Mouse (Mus musculus): ENCODE data around the gene Fdps. TPM values are rescaled to one million over a fixed set of nuclear protein-coding genes. Genes with fewer than 3 reads are reported as not detected.

Gene Fdps
- total RNA-seq, 2 experiments from 2014 or later, result 24.7 to 30.7 TPM

- intact Hi-C loops (cut with DNase I; ENCODE audit: low total_unique reads), result no loop called here
- no peak for DNase-seq
These were observed 24.4 kb downstream of the Fdps start for GRCm38 (mm10) chr3:89077383-89077782.

GRCm38 (mm10) chr3:89067265-89067664 is 34.5 kb downstream of the Fdps start:
- intact Hi-C loops (cut with DNase I; ENCODE audit: low total_unique reads), result no loop called here

GRCm38 (mm10) chr3:89061696-89062095 is 40.1 kb downstream of the Fdps start:
- intact Hi-C loops (cut with DNase I; ENCODE audit: low total_unique reads), result no loop called here
- DNase-seq, result no peak

More at GRCm38 (mm10) chr3:89067265-89067664, 34.5 kb downstream of the Fdps start:
- DNase-seq, result no peak

GRCm38 (mm10) chr3:89058783-89059182 is 43.0 kb downstream of the Fdps start:
- DNase-seq, result no peak
- intact Hi-C loops (cut with DNase I; ENCODE audit: low total_unique reads), result no loop called here

- no peak for DNase-seq
- intact Hi-C loops (cut with DNase I; ENCODE audit: low total_unique reads), result no loop called here
These were observed 43.4 kb downstream of the Fdps start for GRCm38 (mm10) chr3:89058361-89058760.

Other genes with a start within 250 kb of the Fdps start
- 10 to 100 TPM; 10.5 to 12.6 TPM for gene Msto1, start 188.0 kb downstream of the Fdps start, total RNA-seq (2021)
- 10 to 100 TPM; 24.4 to 24.7 TPM for gene Ash1l, start 151.3 kb downstream of the Fdps start, total RNA-seq (2021)
- gene Dap3, start 150.8 kb downstream of the Fdps start, total RNA-seq (2021), result 10 to 100 TPM; 58.7 to 62.5 TPM
- 10 to 100 TPM; 10.3 TPM for gene Rusc1, start 8.6 kb downstream of the Fdps start, total RNA-seq (2021)
- gene Gm43738, start 860 bp downstream of the Fdps start, total RNA-seq (2021), result not detected
- not detected for gene Pklr, start 34.2 kb upstream of the Fdps start, total RNA-seq (2021)
- gene Hcn3, start 58.2 kb upstream of the Fdps start, total RNA-seq (2021), result under 1 TPM; 0.41 to 0.42 TPM
- 10 to 100 TPM; 18.2 to 18.6 TPM for gene Clk2, start 62.8 kb upstream of the Fdps start, total RNA-seq (2021)
- gene Scamp3, start 75.5 kb upstream of the Fdps start, total RNA-seq (2021), result 10 to 100 TPM; 32.1 to 35.6 TPM
- 10 to 100 TPM; 10.7 to 12.6 TPM for gene Fam189b, start 81.2 kb upstream of the Fdps start, total RNA-seq (2021)
- gene Gba, start 101.0 kb upstream of the Fdps start, total RNA-seq (2021), result 10 to 100 TPM; 19.5 to 20.7 TPM
- 10 to 100 TPM; 27.8 to 37.9 TPM for gene Thbs3, start 113.2 kb upstream of the Fdps start, total RNA-seq (2021)
- 10 to 100 TPM; 42.4 to 52.2 TPM for gene Mtx1, start 125.1 kb upstream of the Fdps start, total RNA-seq (2021)
- gene Muc1, start 127.1 kb upstream of the Fdps start, total RNA-seq (2021), result under 1 TPM; 0.21 to 0.22 TPM
- gene Krtcap2, start 144.0 kb upstream of the Fdps start, total RNA-seq (2021), result 10 to 100 TPM; 74.0 to 85.6 TPM
- gene Trim46, start 144.3 kb upstream of the Fdps start, total RNA-seq (2021), result under 1 TPM; 0.16 to 0.39 TPM
- 10 to 100 TPM; 32.5 to 37.3 TPM for gene Dpm3, start 157.4 kb upstream of the Fdps start, total RNA-seq (2021)
- 10 to 100 TPM; 14.2 to 14.6 TPM for gene Slc50a1, start 168.6 kb upstream of the Fdps start, total RNA-seq (2021)
- 10 to 100 TPM; 20.7 to 22.1 TPM for gene Efna1, start 179.2 kb upstream of the Fdps start, total RNA-seq (2021)
- gene Efna3, start 221.0 kb upstream of the Fdps start, total RNA-seq (2021), result not detected
- under 1 TPM; 0.42 to 0.80 TPM for gene Efna4, start 236.1 kb upstream of the Fdps start, total RNA-seq (2021)
- gene Adam15, start 248.0 kb upstream of the Fdps start, total RNA-seq (2021), result 10 to 100 TPM; 35.0 to 40.1 TPM